Mouse (Mus musculus): ENCODE measurements around the gene Fam161b.

GRCm38 (mm10) chr12:84336963-84337625 is 24.5 kb downstream of the Fam161b start:
- TF ChIP-seq CTCF (IDR thresholded peaks at IDR 0.05; ENCODE audit: low read depth) (no peak), EP300 (IDR thresholded peaks at IDR 0.05; ENCODE audit: low read depth) (no peak)
